Mouse (Mus musculus) CD4-positive helper T cell, adult 2 months (primary cell): Measurements from ENCODE around the gene Ebpl.
A peak's percentile ranks its signal among the peaks of the same experiment; 100 is the strongest.

ENCODE experiments used
- DNase-seq: peaks from one replicate; pipeline ENCODE4 v3.0.0-alpha.2; 2012; ENCODE audit warnings: low read depth, missing footprints, low spot score

The Ebpl gene

DNA sequence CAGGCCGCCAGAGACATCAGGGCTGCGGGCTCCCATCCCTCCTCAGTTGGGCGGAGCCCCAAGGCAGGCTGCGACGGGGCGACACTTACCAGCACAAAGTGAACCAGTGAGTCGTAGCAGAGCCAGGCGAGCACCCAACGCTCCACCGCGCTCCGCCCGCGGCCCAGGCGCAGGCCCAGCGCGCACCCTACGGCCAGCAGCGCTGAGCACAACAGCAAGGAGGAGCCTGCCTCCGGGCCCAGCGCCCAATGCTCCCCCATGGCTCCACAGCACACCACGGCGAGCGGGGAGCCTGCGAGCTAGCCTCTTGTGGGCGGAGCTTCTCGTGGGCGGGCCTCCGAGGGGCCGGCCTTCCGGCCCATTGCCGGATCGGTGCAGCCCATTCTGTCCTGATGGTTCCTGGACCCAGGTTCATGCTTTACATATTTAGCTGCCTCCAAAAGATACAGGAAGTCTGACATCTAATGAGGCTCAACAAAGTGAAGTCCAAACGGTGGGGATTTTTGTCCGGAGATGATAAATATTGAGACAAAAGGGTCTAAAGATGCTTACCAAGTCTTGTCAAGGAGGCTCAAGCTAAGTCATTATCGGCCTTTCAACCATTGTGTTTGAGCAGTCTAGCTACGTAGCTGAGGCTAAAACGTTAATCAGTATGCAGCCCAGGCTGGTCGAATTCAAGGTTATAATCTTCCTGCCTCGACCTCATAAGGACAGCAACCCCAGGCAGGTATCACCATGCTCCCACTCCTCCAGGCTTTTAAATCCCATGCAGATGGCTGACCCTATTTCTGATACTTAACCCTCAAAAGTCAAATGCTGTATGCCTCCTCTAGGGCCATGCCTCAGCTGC lies at the start of gene Ebpl:
Gene Ebpl, minus strand, starts transcription at position 309 of the 850 bp plus-strand sequence.
- DNase-seq = peak; percentile 91

DNA sequence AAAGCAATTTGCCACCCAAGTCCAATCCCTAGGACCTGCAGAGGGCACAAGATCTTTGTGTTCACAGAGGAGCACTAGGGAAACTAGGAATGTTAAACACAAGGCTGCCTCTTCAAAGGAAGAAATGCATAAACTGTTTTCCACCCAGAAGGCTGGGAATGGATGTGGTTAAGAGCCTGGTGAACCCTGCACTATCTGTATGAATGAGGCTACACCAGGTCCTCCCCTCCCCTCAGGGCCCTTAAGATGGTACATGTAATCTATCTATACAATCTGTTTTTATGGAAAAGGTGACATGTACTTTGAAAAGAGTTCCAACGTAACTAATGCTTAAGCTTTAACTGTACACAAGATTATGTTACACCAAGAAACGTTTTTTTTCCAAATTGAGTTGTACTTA lies 49.8 kb upstream of the Ebpl start:
- DNase-seq = peak; percentile 25

DNA sequence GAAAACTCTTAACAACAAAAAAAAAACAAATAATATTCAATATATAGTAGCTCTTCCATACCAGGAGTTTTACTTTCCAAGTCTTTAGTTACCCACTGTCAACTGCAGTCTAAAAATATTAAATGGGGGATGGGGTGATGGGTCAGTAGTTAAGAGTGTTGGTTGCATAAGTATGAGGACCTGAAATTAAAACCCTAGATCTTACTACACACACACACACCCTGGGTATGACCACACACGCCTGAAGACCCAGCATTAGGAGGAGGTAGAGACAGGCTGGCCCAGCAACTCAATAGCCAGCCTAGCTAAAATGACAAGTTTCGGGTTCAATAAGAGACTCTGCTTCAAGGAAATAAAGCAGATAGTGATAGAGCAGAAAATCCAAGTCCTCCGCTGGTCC lies 46.8 kb upstream of the Ebpl start:
- DNase-seq = no peak

DNA sequence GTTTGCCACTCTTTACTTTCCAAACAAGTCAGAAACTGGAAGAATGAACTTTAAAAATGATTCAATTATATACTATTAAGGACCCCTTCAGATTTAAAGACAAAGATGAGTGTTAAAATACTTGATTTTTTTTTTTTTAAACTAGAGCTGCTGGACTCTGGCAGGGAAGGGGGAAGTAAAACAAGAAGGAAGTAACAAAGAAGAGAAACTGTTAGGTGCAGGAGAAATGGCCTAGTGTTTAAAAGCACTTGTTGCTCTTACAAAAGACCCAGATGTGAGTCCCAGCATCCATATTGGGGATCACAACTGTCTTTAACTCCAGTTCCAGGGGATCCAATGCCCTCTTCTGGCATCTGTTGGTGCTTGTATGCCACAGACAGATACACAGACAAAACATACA lies 45.5 kb upstream of the Ebpl start:
- DNase-seq = no peak

DNA sequence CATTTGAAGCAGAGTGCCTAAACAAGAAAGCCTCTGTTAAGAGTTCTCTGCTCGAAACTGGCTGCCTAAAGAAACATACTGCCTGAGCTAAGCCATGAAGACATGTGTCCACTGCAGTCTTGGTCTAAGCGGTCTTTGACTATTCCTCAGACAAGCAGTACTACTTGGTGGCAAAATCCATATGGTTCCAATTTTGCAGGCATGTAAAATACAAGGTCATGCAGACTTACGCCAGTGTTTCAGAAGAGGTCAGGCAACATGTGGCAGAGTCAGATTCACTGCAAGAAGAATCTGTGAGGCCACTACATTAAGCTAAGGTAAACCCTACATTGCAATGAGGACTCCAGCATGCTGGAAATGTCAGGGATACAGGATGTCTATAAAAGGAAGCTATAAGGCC lies 44.7 kb upstream of the Ebpl start:
- DNase-seq = no peak

DNA sequence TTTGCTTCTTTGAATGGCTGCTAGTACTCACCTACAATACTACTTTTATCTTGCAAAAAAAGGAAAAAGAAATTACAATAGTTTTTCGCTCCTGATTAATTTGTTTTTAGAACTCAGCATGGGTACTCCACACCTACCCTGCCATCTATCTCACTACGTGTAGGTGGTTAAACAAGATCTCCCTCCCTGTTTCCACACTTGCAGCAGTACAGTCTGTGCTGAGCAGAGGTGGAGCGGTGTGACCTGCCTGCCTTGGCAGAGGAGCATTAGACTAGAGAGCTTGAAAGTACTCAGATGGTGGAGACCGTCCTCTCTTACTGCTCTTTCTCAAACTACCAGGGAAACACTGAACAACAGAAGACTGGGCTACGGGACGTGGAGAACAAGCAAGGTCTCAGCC lies 34.5 kb upstream of the Ebpl start:
- DNase-seq = no peak

DNA sequence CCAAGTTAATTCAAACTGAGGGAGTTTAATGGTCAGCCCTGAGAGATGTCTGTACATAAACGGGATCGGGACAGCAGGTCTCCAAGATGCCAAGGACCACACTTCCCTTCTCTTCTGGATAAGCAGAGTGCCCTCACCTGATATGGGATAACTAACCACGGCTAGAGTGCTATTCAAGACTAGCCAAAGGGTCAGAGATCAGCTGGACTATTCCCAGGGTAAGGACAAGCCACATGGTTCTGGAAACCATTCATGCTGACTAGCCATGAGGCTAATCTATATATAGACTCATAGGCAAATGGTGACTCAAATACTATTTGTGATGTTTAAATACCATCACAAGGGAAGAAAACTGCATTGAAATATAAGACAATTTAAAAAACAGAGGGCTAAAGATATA lies 30.3 kb upstream of the Ebpl start:
- no peak for DNase-seq

GRCm38 (mm10) chr14:61367290-61367689 lies 7.1 kb upstream of the Ebpl start:
- no peak for DNase-seq

DNA sequence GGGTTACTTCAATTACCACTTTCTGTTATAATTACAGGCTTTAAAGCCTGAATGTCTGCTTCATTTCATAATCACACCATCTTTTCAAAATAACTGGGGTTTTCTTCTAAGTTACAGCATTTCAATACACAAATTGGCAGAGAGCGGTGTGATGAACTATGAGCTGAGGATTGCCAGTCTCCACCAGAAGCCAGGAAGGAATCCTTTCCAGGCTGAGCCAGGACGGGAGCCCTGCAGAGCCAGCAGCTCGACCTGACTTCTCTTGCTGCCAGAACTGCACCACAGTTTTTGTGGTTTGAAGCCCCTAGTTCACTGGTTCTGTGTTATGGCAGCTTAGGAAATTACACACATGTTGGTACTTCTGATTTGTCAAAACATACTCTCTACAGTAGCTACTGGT lies 4.4 kb upstream of the Ebpl start:
- DNase-seq = no peak

DNA sequence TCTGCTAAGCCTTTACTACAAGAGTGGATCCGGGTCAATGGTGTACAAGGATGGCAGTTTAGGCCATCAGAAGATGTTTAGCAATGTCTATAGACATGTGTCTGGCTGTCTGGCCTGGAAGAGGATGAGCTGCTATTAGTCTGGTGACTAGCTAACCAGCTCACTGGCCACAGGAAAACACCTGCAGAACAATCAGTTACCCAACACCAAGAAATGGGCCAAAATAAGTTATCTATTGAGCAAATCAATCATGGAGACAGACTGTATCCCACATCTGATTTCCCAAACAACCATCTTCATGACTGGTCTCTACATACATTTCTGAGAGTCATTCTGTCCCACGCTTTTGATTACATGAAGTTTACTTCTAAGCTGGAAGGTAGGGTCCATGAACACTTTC lies 3.5 kb upstream of the Ebpl start:
- no peak for DNase-seq

DNA sequence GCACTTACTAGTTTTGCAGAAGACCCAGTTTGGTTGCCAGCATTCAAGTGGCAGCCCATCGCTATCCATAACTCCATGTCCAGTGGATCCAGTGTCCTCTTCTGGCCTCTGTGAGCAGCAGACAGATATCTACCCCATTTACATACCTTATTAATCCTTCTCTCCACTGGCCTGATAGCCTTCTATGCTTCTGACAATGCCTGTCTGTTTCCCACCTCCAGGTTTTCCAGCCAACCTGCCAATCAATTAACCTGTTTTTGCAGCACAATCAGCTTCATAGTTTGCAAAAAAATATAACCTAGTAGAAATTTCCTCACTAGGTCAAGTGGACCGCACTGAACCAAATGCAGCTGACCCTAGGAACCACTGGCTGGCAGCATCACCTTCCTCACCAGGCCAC lies 2.0 kb upstream of the Ebpl start:
- no peak for DNase-seq

DNA sequence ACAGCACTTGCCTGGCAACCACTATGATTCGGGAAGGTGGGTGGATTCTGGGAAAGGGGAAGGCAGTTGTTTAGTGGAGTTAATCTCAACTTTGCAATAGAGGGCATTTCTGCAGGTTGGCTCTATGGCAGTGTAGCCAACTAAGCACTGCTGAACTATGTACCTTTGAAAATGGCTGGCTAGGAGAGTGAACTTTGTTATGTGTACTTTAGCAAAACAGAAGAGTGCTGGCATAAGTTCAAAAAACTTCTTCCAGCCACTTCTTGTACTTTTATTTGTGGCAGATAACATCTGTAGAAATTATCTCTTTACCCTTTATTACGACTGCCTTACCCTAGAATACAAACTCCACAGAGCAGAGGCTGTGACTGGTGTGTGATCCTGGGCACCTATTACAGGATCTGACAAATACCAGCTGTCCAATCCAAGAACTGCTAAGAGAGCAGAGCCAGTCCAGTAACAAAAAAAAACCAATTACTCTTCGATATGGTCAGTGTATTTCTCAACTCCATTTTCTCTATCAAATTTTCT lies 807 bp upstream of the Ebpl start:
- no peak for DNase-seq

GRCm38 (mm10) chr14:61354251-61355235 lies 5.7 kb downstream of the Ebpl start:
- DNase-seq = no peak

DNA sequence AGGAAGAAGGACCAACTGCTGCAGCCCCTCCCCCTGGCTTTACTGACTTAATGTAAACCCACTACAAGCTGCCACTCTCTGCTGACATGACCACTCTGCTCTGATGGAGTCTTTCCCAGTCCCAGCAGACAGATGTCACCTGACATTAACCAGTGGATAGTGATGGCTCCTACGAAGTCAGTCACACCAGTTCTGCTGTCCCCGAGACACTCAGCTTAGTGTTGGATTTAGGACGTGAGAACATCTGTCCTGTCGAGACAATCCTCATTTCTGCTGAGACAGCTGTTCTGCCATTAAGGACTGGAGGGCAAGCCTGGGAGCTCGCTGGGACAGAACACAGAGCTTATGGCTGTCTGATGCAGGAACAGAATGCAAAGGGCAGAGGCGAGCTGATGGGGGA lies 9.4 kb downstream of the Ebpl start:
- DNase-seq = no peak

GRCm38 (mm10) chr14:61349876-61350275 lies 10.4 kb downstream of the Ebpl start:
- no peak for DNase-seq

DNA sequence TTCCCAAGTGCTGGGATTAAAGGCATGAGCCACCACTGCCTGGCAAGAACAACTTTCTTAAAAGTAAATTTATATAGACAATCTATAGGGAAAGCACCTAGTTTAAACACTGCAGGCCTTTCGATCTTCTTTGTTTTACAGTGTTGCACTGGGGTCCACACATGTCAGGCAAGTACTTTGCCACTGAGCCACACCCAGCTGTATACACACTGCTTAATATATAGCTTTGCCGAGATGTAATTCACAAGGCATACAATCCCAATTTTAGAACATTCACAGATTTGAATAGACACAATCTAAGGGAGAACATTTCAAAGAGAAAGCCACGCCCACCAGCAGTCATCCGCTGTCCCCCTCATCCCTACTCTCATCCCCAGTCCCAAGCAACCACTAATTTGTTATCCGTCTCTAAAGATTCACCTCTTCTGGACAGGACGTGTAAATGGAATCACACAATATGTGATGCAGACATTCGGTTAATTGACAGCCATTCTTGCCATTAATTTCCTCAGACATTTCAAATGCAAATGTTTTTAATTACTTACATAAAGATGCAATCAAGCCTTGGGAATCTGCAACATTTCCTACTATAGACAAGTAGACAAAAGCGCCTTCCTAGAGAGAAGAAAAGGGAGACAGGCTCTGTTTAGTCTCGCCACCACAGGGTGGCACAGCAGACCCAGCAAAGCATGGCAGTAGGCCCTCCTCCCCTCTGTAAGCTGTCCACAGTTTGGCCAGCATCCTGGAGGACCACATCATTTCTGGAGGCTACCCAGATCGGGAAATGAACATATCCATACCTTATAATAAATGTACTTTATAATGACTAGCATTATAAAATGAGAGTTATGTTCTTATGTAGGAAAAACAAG lies 13.2 kb downstream of the Ebpl start:
- DNase-seq = no peak

- no peak for DNase-seq
Observed at GRCm38 (mm10) chr14:61344590-61344989, 15.6 kb downstream of the Ebpl start.

- DNase-seq = no peak
Observed at GRCm38 (mm10) chr14:61339381-61339780, 20.9 kb downstream of the Ebpl start.

DNA sequence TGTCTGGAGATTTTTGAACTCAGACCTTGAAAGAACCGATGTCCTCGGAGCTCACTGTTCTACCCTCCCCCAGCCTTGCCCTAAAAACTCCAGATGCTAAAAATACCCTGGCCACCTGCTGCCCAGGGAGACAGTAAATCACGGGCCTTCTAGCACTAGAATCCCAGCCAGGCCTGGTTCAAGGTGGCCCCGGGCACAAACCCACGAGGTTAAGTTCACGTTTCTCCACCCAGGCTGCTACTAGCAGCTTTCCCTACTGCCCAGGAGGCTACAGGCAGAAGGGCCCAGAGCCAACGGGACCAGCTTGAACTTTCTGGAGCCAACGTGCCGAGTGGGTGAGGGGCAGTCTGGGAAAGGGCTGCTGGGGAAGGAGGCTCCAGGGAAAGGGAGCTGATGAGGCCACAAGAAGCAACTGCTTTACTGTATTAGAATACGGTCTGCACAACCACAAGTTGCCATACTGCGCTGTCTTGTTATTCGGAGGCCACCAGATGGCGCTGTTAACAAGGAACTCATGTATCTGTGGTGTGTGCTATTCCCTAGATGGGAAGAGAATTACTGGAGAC lies 29.2 kb downstream of the Ebpl start:
- DNase-seq = peak; percentile 71

- DNase-seq = no peak
Observed at GRCm38 (mm10) chr14:61330591-61330990, 29.6 kb downstream of the Ebpl start.
